Mouse (Mus musculus) cerebellum, adult 9-10 months (tissue): Measurements from ENCODE around the gene Olfr1412.

ENCODE experiments used
- DNase-seq: peaks from one replicate; pipeline ENCODE4 v3.0.0; 2022

Gene Olfr1412

GRCm38 (mm10) chr1:92585479-92585878 lies at the start of gene Olfr1412:
Gene Olfr1412, plus strand, starts transcription at chr1:92585779.
- DNase-seq, result no peak

GRCm38 (mm10) chr1:92536972-92537371 lies 48.6 kb upstream of the Olfr1412 start:
- DNase-seq, result no peak

GRCm38 (mm10) chr1:92539071-92539470 lies 46.5 kb upstream of the Olfr1412 start:
- no peak for DNase-seq

GRCm38 (mm10) chr1:92545929-92546328 lies 39.6 kb upstream of the Olfr1412 start:
- DNase-seq, result no peak

GRCm38 (mm10) chr1:92571022-92571421 lies 14.6 kb upstream of the Olfr1412 start, which contains the start of gene Olfr1413:
Gene Olfr1413, plus strand, starts transcription at chr1:92571322.
- no peak for DNase-seq

GRCm38 (mm10) chr1:92594111-92594510 lies 8.5 kb downstream of the Olfr1412 start, which contains the start of gene Olfr1411:
Gene Olfr1411, plus strand, starts transcription at chr1:92594411.
- DNase-seq, result no peak

- DNase-seq, result no peak
Measured at GRCm38 (mm10) chr1:92596019-92596418, 10.4 kb downstream of the Olfr1412 start.

- no peak for DNase-seq
Measured at GRCm38 (mm10) chr1:92605482-92605881, 19.9 kb downstream of the Olfr1412 start, which contains the start of gene Olfr1410. Gene Olfr1410, plus strand, starts transcription at chr1:92605782.

- no peak for DNase-seq
Measured at GRCm38 (mm10) chr1:92607711-92608110, 22.1 kb downstream of the Olfr1412 start.

GRCm38 (mm10) chr1:92611008-92611407 lies 25.4 kb downstream of the Olfr1412 start:
- DNase-seq, result peak; percentile 73

- no peak for DNase-seq
Measured at GRCm38 (mm10) chr1:92613175-92613574, 27.6 kb downstream of the Olfr1412 start.

GRCm38 (mm10) chr1:92614516-92614915 lies 28.9 kb downstream of the Olfr1412 start:
- DNase-seq, result peak; percentile 30

GRCm38 (mm10) chr1:92616046-92616445 lies 30.5 kb downstream of the Olfr1412 start:
- no peak for DNase-seq

GRCm38 (mm10) chr1:92617488-92617887 lies 31.9 kb downstream of the Olfr1412 start, which contains the start of gene Olfr12:
Gene Olfr12, plus strand, starts transcription at chr1:92617788.
- no peak for DNase-seq

- no peak for DNase-seq
Measured at GRCm38 (mm10) chr1:92618360-92618759, 32.8 kb downstream of the Olfr1412 start.

GRCm38 (mm10) chr1:92628227-92628626 lies 42.6 kb downstream of the Olfr1412 start:
- DNase-seq, result no peak

GRCm38 (mm10) chr1:92632196-92632595 lies 46.6 kb downstream of the Olfr1412 start:
- no peak for DNase-seq

- DNase-seq, result no peak
Measured at GRCm38 (mm10) chr1:92632948-92633347, 47.4 kb downstream of the Olfr1412 start.

- DNase-seq, result no peak
Measured at GRCm38 (mm10) chr1:92633726-92634125, 48.1 kb downstream of the Olfr1412 start.

- DNase-seq, result no peak
Measured at GRCm38 (mm10) chr1:92634569-92634968, 49.0 kb downstream of the Olfr1412 start.

- DNase-seq, result no peak
Measured at GRCm38 (mm10) chr1:92634976-92635599, 49.5 kb downstream of the Olfr1412 start.

GRCm38 (mm10) chr1:92636015-92636414 lies 50.4 kb downstream of the Olfr1412 start:
- DNase-seq, result no peak

- no peak for DNase-seq
Measured at GRCm38 (mm10) chr1:92636676-92637075, 51.1 kb downstream of the Olfr1412 start.

GRCm38 (mm10) chr1:92637501-92638172 lies 52.1 kb downstream of the Olfr1412 start:
- DNase-seq, result no peak
